Mouse (Mus musculus): Measurements from ENCODE around the gene Efl1.

Gene Efl1

DNA sequence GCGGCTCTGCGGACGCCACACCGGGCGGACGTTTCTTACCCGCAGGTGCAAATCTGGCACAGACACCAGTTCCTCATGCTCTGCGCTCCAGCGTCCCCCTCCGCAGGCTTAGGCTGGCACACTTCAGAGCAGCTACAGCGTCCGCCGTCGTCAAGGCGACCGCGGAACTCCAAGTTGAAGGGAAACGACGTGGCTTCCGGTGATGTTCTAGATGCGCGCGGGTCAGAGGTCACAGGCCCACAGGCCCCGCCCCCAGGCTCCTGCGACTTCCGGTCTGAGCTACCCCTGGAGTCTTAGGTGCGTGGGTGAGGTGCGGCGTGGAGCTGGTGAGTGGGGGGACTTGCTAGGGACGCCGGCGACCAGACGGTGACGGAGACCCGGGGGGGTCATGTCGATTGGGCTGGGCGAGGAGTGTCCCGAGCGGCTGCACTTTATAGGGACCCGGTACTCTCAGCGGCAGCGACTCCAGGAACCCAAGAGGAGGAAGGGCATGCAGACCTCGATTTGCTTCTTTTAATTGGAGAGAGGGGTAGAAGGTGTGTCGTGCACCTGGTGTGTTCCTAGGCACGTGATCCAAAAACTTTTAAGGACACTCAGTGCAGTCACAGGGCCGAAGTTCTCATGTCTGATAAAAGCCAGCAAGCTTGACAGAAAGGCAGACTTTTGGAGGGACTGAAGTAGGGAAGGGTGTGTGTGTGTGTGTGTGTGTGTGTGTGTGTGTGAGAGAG is at the start of gene Efl1, which contains the start of gene Saxo2:
TSS of gene Efl1 (plus strand) at position 262 of the 728 bp plus-strand sequence.
TSS of gene Saxo2 (minus strand) at position 176 of the 728 bp plus-strand sequence.
- peak; percentile 92 to 95 for DNase-seq (ENCODE audit: low spot score in 2 of 2)

GRCm38 (mm10) chr7:82602008-82602407 is 46.4 kb upstream of the Efl1 start:
- peak in 1 of 2 experiments; percentile 3 for DNase-seq (ENCODE audit: low spot score in 2 of 2)

- no peak for DNase-seq (ENCODE audit: low spot score in 2 of 2)
Observed at GRCm38 (mm10) chr7:82605425-82605824, 43.0 kb upstream of the Efl1 start.

DNA sequence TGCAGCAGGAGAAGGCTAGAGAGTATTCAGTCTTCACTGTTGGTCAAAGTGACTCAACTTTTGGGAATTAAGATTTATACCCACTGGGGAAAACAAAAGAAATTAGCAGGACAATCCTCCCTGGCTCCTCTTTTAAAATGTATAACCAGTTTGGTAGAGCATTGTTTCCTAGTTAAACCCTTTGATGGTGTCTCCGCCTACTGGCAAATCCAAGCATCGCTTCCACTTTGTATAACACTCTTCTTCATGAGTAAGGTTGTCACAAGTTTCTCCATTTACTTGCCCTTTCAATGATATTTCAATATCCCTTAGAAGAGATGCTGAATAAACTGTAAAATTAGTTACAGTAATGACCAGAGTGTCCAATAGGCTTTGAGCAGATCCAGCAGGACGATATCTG is 38.8 kb upstream of the Efl1 start:
- no peak for DNase-seq (ENCODE audit: low spot score in 2 of 2)

GRCm38 (mm10) chr7:82625342-82625741 is 23.1 kb upstream of the Efl1 start:
- DNase-seq (ENCODE audit: low spot score in 2 of 2): no peak

DNA sequence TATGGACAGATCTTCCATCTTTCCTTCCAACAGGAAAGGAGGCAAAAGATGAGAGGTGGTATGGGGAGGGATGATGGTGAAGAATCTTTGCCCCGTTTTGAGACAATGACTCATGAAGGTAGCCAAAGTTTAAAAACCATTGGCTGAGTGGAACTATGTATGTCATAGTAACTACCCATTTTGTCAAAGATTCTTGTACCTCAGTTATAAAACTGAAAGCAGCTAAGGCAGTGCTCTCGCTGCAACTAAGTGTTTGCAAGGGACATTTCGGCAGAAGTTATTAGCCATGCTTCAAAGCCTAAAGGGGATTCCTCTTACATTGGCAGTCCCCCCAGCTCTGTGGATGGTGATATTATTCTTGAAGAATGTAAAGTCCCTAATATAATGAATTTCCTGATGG is 1.2 kb upstream of the Efl1 start:
- DNase-seq (ENCODE audit: low spot score in 2 of 2): no peak

- no peak for DNase-seq (ENCODE audit: low spot score in 2 of 2)
Observed at GRCm38 (mm10) chr7:82647909-82648308, 505 bp upstream of the Efl1 start.

GRCm38 (mm10) chr7:82649081-82649445 is 649 bp downstream of the Efl1 start:
- no peak for DNase-seq (ENCODE audit: low spot score in 2 of 2)

- DNase-seq (ENCODE audit: low spot score in 2 of 2): no peak
Observed at GRCm38 (mm10) chr7:82664604-82665003, 16.2 kb downstream of the Efl1 start.

GRCm38 (mm10) chr7:82676001-82676400 is 27.6 kb downstream of the Efl1 start:
- DNase-seq (ENCODE audit: low spot score in 2 of 2): no peak

DNA sequence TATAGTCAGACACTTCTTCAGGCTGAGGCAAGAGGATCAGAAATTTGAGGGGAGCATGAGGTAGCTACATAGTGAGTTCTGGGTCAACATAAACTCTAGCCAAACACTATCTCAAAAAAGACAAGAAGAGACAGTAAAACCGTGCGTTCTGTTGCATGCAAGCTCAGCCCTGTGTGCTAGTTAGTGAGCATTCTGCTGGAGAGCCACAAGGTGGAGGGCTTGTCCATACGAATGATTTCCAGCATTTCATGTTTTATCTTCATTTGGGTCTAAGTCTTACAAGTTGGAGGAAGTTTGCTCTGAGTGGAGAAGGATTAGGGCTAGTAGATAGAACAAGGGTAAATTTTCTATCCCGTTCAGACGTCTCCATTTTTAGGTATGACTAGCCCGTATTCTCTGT is 28.4 kb downstream of the Efl1 start:
- DNase-seq (ENCODE audit: low spot score in 2 of 2): no peak

DNA sequence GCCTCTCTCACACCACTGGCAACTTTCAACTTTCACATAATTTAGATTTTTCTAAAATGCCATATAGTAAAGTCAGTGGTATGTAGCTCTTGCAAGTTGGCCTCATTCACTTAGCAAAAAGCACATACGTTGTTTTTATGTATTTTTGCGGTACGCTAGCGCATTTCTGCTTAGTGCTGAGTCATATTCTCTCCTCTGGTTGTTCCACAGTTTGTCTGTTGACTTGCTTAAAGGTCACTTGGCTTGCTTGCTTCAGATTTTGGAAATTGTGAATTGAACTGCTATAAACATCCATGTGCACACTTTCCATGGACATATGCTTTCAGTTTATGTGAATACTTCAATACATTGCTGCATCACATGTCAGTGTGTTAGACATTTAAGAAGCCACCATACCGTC is 31.5 kb downstream of the Efl1 start:
- DNase-seq (ENCODE audit: low spot score in 2 of 2): no peak

GRCm38 (mm10) chr7:82688736-82689135 is 40.3 kb downstream of the Efl1 start:
- DNase-seq (ENCODE audit: low spot score in 2 of 2): no peak

GRCm38 (mm10) chr7:82691021-82691738 is 42.8 kb downstream of the Efl1 start:
- DNase-seq (ENCODE audit: low spot score in 2 of 2): peak; percentile 19 to 28

GRCm38 (mm10) chr7:82697668-82698067 is 49.3 kb downstream of the Efl1 start:
- DNase-seq (ENCODE audit: low spot score in 2 of 2): no peak

- DNase-seq (ENCODE audit: low spot score in 2 of 2): no peak
Observed at GRCm38 (mm10) chr7:82698968-82699367, 50.6 kb downstream of the Efl1 start.

GRCm38 (mm10) chr7:82702384-82703343 is 54.2 kb downstream of the Efl1 start:
- DNase-seq (ENCODE audit: low spot score in 2 of 2): no peak

- DNase-seq (ENCODE audit: low spot score in 2 of 2): no peak
Observed at GRCm38 (mm10) chr7:82709172-82709571, 60.8 kb downstream of the Efl1 start.

- peak; percentile 33 to 35 for DNase-seq (ENCODE audit: low spot score in 2 of 2)
Observed at GRCm38 (mm10) chr7:82715210-82715911, 66.9 kb downstream of the Efl1 start.

DNA sequence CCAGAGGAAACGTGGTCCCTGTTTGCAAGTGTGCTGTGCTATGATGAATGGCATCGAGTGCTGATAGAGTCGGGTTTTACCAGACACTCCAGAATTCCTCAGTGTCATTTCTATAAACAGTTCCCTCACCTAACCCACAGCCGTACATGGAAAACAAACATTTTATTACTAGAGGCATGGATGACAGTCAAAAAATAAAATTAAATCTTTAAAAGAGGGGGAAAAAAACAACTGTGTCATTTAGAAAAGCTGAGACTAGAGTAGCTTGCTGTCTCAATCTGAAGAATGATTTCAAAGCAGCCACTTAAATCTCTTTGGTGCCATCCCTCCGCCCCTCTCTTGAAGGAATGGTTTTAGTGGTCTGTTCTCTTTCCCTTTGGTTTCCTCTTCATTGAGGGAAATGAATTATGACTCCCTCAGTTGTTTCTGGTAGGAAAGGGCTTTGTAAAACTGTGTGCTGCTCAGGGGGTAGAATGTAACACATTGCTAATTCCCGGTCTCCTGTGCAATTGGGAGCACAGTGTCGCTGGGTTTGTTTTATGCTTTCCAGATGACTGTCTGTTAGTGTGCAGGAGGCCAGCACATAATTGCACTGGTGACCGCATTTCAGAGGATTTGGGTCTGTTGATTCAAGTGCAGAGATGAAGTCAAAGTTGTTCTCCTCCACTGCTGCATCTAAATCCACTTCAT is 67.6 kb downstream of the Efl1 start:
- DNase-seq (ENCODE audit: low spot score in 2 of 2): no peak

DNA sequence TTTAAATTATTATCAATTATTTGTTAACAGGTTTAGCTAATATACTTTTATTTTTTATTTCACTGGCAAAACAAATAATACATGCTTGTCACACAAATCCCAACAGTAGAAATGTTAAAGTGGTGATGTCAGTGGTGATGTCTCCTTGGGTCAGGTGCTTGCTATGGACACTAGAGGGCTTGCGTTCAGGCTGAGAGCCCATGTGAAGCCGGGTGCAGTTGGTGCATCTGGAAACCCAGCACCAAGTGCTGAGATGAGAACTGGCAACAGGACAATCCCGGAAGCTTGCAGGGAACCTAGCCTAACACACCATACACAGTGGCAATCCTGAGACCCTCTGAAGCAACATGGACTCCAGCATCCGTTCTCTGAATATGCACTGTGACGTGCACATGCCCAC is 70.9 kb downstream of the Efl1 start:
- DNase-seq (ENCODE audit: low spot score in 2 of 2): no peak

Measured in spleen, postnatal 36 days (tissue).